Mouse (Mus musculus) midbrain, postnatal 0 days (tissue): ENCODE data around the gene Wnt5b. TPM values are rescaled to one million over a fixed set of nuclear protein-coding genes. Genes with fewer than 3 reads are reported as not detected.

Experiments
- ATAC-seq: fragments of 200-750 bp; cut with Nextera tagmentation; 2 replicates; pipeline ENCODE4 v1.8.0; 2017; ENCODE audit warnings: moderate number of reproducible peaks, mild to moderate bottlenecking, moderate TSS enrichment, moderate library complexity; ENCODE audit not compliant: low FRiP score
- DNase-seq: peaks from one replicate; pipeline ENCODE4 v3.0.0-alpha.2; 2015; ENCODE audit warnings: low spot score
- H3K27ac ChIP-seq: fragments of 300-500 bp; sonication (generic); 2 replicates; pipeline ENCODE4 v1.5.1; 2014; ENCODE audit warnings: low read depth, mild to moderate bottlenecking, low read length, mixed read lengths
- H3K27me3 ChIP-seq: fragments of 300-500 bp; sonication (generic); 2 replicates; pipeline ENCODE4 v1.6.1; 2014; ENCODE audit warnings: low read length, control low read depth, mixed read lengths; ENCODE audit not compliant: insufficient read depth
- H3K36me3 ChIP-seq: fragments of 300-500 bp; sonication (generic); 2 replicates; pipeline ENCODE4 v1.6.1; 2014; ENCODE audit warnings: low read length, control low read depth, mixed read lengths; ENCODE audit not compliant: insufficient read depth
- H3K4me1 ChIP-seq: fragments of 300-500 bp; sonication (generic); 2 replicates; pipeline ENCODE4 v1.6.1; 2014; ENCODE audit warnings: mild to moderate bottlenecking, control low read depth, antibody characterized with exemption, low read length, mixed read lengths; ENCODE audit not compliant: insufficient read depth
- H3K4me2 ChIP-seq: fragments of 300-500 bp; sonication (generic); 2 replicates; pipeline ENCODE4 v1.6.1; 2014; ENCODE audit warnings: low read depth, mild to moderate bottlenecking, low read length, mixed read lengths; ENCODE audit not compliant: poor library complexity, severe bottlenecking
- H3K4me3 ChIP-seq: fragments of 300-500 bp; sonication (generic); 2 replicates; pipeline ENCODE4 v1.5.1; 2014; ENCODE audit warnings: low read depth, mild to moderate bottlenecking, low read length, moderate library complexity
- H3K9ac ChIP-seq: fragments of 300-500 bp; sonication (generic); replicated peaks from 2 replicates; pipeline ENCODE4 v1.6.1; 2014; ENCODE audit warnings: mild to moderate bottlenecking, low read length, moderate library complexity, mixed read lengths; ENCODE audit not compliant: poor library complexity, severe bottlenecking
- H3K9me3 ChIP-seq: fragments of 300-500 bp; sonication (generic); 2 replicates; pipeline ENCODE4 v1.6.1; 2016; ENCODE audit warnings: low read length, control low read depth
- CTCF ChIP-seq: IDR thresholded peaks from 2 replicates; pipeline ENCODE4 v1.5.1; 2016; ENCODE audit warnings: antibody characterized with exemption, mild to moderate bottlenecking
- WGBS: fragments of 180-500 bp; shearing (Covaris S2); extraction: QIAGEN DNeasy Blood & Tissue Kit; methylation state at CpG from one replicate; pipeline ENCODE4 v1.1.7; 2014; 5-methylcytosine and 5-hydroxymethylcytosine counted together
- polyA plus RNA-seq: library from polyadenylated mRNA; unstranded; fragments of >200 nt; fragmentation: Nextera tagmentation; extraction: Ambion mirVana; gene quantifications from 2 replicates; pipeline ENCODE4 v1.2.1, GENCODE M21; 2015
- total RNA-seq: library from RNA; depleted of rRNA; stranded (reverse); fragments of >200 nt; gene quantifications from 2 replicates; pipeline ENCODE4 v1.2.3, GENCODE M21; 2014

Gene Wnt5b
- total and polyA plus RNA-seq, 2 experiments from 2014 or later = 1.6 to 2.1 TPM

DNA sequence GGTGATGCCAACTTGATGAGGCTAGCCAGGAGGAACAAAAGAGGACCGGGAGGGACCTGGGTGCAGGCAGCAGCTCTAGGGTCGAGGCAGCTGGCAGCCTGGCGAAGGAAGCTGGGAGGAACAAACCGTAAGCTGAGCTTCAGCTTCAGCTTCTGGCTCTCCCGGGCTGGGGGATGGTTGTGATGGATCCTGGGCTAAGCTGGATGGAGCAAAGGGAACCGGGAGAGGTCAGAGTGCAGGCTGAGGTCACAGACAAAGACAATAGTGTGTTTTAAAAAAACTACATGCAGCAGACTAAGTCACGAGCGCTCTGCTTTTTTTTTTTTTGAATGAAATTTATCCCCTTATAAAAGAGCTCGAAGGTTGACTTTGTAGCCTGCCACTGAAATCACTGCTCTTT lies 23.4 kb downstream of the Wnt5b start:
- no peak overlapping the region for H3K27ac ChIP-seq
- H3K4me3 ChIP-seq = no peak overlapping the region
- TF ChIP-seq CTCF = no peak
- ATAC-seq = no peak
- H3K36me3 ChIP-seq = no peaks in the 10 kb centered on the region
- H3K4me2 ChIP-seq = no peak overlapping the region
- 27% methylated on average over 9 of the region's 9 CpGs for WGBS
- no peaks in the 10 kb centered on the region for H3K9me3 ChIP-seq
- H3K9ac ChIP-seq = no peak overlapping the region
- no peaks in the 10 kb centered on the region for H3K4me1 ChIP-seq
- H3K27me3 ChIP-seq = no peaks in the 10 kb centered on the region
- DNase-seq = no peak

DNA sequence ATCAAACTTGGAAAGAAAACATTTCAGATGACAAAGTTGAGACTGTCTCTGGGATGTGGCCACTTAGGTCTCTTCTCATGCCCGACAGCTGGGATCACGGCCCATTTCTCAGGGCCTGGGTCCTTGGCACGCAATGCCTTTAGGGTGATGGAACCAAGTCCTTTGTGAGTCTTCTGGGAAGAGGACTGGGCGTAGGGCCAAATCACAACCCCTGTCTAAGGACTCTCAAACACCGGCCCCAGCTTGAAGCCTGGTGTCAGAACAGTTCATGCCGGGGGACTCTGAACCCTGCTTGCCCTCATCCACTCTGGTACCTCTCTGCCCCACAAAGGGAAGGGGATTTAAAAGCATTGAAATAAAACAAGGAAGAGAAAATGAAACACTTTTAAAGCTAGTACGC lies 30.1 kb downstream of the Wnt5b start:
- peak; percentile 72 for DNase-seq
- H3K4me3 ChIP-seq = no peak overlapping the region
- no peak for TF ChIP-seq CTCF
- H3K27me3 ChIP-seq = no peaks in the 10 kb centered on the region
- H3K4me2 ChIP-seq = no peak overlapping the region
- 62% methylated on average over 7 of the region's 7 CpGs for WGBS
- H3K27ac ChIP-seq = no peak overlapping the region
- no peaks in the 10 kb centered on the region for H3K36me3 ChIP-seq
- H3K4me1 ChIP-seq = 0 out of 2 replicates have a peak, but pooled peaks cover 3% of the 10 kb centered on the region
- H3K9ac ChIP-seq = no peak overlapping the region
- no peak for ATAC-seq
- H3K9me3 ChIP-seq = no peaks in the 10 kb centered on the region

DNA sequence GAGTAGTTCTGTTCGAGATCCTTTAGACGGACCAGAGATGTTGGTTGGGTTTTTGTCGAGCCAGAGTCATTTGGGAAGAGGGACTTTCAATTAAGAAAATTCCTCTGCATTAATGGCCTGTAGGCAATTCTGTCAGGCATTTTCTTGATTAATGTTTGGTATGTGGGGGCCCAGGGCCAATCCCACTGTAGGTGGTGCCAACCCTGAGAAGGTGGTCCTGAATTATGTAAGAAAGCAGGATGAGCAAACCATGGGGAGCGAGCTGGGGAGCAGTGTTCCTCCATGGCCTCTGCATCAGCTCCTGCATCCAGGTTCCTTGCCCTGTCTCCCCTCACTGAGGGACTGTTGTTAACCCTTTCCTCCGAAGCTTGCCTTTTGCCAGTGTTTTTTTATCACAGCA lies 30.7 kb downstream of the Wnt5b start:
- Histone ChIP-seq H3K27me3 (no peaks in the 10 kb centered on the region), H3K9ac (no peak overlapping the region), H3K4me2 (no peak overlapping the region), H3K4me3 (no peak overlapping the region), H3K27ac (no peak overlapping the region), H3K4me1 (0 out of 2 replicates have a peak, but pooled peaks cover 3% of the 10 kb centered on the region), H3K36me3 (no peaks in the 10 kb centered on the region), H3K9me3 (no peaks in the 10 kb centered on the region)
- WGBS = 81% methylated on average over 5 of the region's 5 CpGs
- ATAC-seq = no peak
- DNase-seq = no peak
- no peak for TF ChIP-seq CTCF

DNA sequence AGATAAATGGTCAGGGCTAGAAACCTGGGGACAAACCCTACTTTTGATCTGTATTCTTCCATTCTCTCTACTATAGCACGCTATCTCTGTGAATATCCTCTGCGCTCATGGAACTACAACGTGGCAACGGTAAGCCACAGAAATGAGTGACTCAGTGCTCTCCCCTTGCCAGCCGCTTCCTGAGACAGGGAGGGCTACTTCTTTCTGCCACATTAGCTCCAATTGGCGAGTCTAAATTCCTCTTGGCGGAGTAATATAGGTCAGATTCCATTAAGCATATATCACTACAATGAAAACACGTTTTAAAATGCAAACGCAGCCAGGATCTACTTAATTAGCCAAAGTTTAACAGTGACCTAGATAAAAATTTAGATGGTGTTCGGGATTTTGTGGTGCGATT lies 31.4 kb downstream of the Wnt5b start:
- no peak overlapping the region for H3K27ac ChIP-seq
- 0 out of 2 replicates have a peak, but pooled peaks cover 3% of the 10 kb centered on the region for H3K4me1 ChIP-seq
- ATAC-seq (no peak), DNase-seq (no peak)
- no peaks in the 10 kb centered on the region for H3K36me3 ChIP-seq
- no peak overlapping the region for H3K9ac ChIP-seq
- no peaks in the 10 kb centered on the region for H3K9me3 ChIP-seq
- H3K4me3 ChIP-seq = no peak overlapping the region
- no peaks in the 10 kb centered on the region for H3K27me3 ChIP-seq
- TF ChIP-seq CTCF = no peak
- no peak overlapping the region for H3K4me2 ChIP-seq
- 90% methylated on average over 11 of the region's 11 CpGs for WGBS

DNA sequence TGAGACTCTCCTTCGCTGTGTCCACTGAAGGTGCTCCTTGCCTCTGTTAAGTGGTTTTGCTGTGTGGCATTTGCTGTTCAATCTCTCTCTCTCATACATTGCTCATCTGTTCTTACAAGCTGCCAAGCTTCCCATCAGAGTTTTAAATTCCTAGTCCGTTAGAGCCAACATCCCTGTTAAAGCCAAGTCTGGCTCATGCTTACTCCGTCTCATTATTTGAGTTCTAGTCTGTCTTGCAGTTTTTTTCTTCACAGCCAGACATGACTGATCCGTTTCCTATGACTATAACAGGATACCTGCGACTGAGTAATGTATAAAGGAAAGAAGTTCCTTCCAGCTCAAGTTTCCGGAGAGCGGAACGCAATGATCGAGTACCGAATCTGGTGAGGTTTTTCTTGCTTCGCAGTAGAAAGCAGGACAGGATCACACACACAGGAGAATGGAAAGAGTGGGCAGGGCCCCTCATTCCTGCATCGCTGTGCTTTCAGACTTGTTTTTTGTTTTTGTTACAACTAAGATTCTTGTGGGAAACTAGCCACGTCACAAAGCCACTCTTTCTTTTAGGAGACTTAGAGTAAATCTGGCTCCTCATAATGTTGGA lies 34.6 kb downstream of the Wnt5b start:
- TF ChIP-seq CTCF = no peak
- H3K4me2 ChIP-seq = no peak overlapping the region
- H3K9me3 ChIP-seq = no peaks in the 10 kb centered on the region
- H3K9ac ChIP-seq = no peak overlapping the region
- 91% methylated on average over 13 of the region's 13 CpGs for WGBS
- no peak for ATAC-seq
- no peak overlapping the region for H3K4me3 ChIP-seq
- no peaks in the 10 kb centered on the region for H3K27me3 ChIP-seq
- H3K4me1 ChIP-seq = 0 out of 2 replicates have a peak, but pooled peaks cover 2% of the 10 kb centered on the region
- no peak overlapping the region for H3K27ac ChIP-seq
- H3K36me3 ChIP-seq = no peaks in the 10 kb centered on the region
- DNase-seq = no peak

DNA sequence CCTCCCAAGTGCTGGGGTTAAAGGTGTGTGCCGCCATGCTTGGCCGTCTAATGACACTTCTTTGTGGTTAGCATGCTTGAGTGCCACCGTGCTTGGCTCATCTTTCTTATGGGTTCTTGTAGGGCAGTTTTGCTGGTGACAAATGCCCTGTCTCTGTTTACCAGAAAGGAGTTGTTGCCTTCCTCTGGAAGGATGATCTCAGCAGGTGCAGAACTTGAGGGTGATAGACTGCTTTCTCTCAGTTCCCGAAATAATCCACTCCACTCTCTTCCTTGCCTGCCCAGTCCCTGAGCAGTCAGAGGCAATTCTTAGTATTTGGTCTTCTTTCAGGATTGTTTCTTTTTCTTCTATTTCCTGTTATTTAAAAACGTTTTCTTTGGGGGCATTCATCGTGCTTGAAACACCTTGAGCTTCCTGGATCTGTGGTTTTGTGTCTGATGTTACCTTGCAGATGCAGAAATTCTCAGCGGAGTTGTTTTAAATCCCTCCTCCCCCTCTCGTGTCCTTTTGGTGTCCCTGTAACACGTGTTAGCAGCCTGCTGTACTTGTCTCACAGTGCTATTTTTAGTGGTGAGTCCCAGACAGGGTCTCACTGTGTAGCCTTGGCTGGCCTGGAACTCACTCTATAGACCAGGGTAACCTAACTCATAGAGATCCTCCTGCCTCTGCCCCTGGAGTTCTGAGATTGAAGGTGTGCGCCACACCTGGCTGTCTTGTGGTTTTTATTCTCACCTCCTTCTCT lies 35.3 kb downstream of the Wnt5b start:
- 82% methylated on average over 10 of the region's 10 CpGs for WGBS

More for the DNA sequence above, 35.3 kb downstream of the Wnt5b start:
- Histone ChIP-seq H3K9ac (no peak overlapping the region), H3K4me2 (no peak overlapping the region), H3K27ac (no peak overlapping the region), H3K36me3 (no peaks in the 10 kb centered on the region), H3K9me3 (no peaks in the 10 kb centered on the region), H3K4me1 (no peaks in the 10 kb centered on the region), H3K27me3 (no peaks in the 10 kb centered on the region), H3K4me3 (no peak overlapping the region)
- ATAC-seq (no peak), DNase-seq (no peak)
- TF ChIP-seq CTCF = no peak
